Mouse (Mus musculus) forebrain, embryonic 11.5 days (tissue): Measurements from ENCODE around the gene Ipo4. TPM values are rescaled to one million over a fixed set of nuclear protein-coding genes. Genes with fewer than 3 reads are reported as not detected.
A peak's percentile ranks its signal among the peaks of the same experiment; 100 is the strongest.

Experiments
- ATAC-seq: fragments of 200-750 bp; cut with Nextera tagmentation; replicated peaks from 2 replicates; pipeline ENCODE4 v1.8.0; 2017; ENCODE audit warnings: moderate TSS enrichment; ENCODE audit not compliant: low FRiP score
- DNase-seq: peaks from one replicate; pipeline ENCODE4 v3.0.0-alpha.2; 2017; ENCODE audit warnings: low spot score
- H3K27ac ChIP-seq: fragments of 300-500 bp; sonication (generic); 2 replicates; pipeline ENCODE4 v1.5.1; 2014; ENCODE audit warnings: low read depth, low read length
- H3K27me3 ChIP-seq: fragments of 300-500 bp; sonication (generic); 2 replicates; pipeline ENCODE4 v1.6.1; 2014; ENCODE audit warnings: mild to moderate bottlenecking, low read length, mixed read lengths; ENCODE audit not compliant: control insufficient read depth, insufficient read depth
- H3K36me3 ChIP-seq: fragments of 300-500 bp; sonication (generic); 2 replicates; pipeline ENCODE4 v1.6.1; 2014; ENCODE audit warnings: mild to moderate bottlenecking, low read length, moderate library complexity, mixed read lengths; ENCODE audit not compliant: control insufficient read depth, insufficient read depth
- H3K4me1 ChIP-seq: fragments of 300-500 bp; sonication (generic); replicated peaks from 2 replicates; pipeline ENCODE4 v1.6.1; 2014; ENCODE audit warnings: low read length, mixed read lengths; ENCODE audit not compliant: control insufficient read depth, insufficient read depth
- H3K4me2 ChIP-seq: fragments of 300-500 bp; sonication (generic); 2 replicates; pipeline ENCODE4 v1.6.1; 2014; ENCODE audit warnings: low read depth, mild to moderate bottlenecking, low read length, moderate library complexity, mixed read lengths; ENCODE audit not compliant: severe bottlenecking
- H3K4me3 ChIP-seq: fragments of 300-500 bp; sonication (generic); 2 replicates; pipeline ENCODE4 v1.5.1; 2014; ENCODE audit warnings: low read depth, low read length
- H3K9ac ChIP-seq: fragments of 300-500 bp; sonication (generic); 2 replicates; pipeline ENCODE4 v1.6.1; 2014; ENCODE audit warnings: low read length
- H3K9me3 ChIP-seq: fragments of 300-500 bp; sonication (generic); 2 replicates; pipeline ENCODE4 v1.6.1; 2016; ENCODE audit warnings: low read length, mixed read lengths; ENCODE audit not compliant: control insufficient read depth
- WGBS: fragments of 180-500 bp; shearing (Covaris S2); extraction: QIAGEN DNeasy Blood & Tissue Kit; methylation state at CpG from one replicate; pipeline ENCODE4 v1.1.7; 2014; 5-methylcytosine and 5-hydroxymethylcytosine counted together
- polyA plus RNA-seq: library from polyadenylated mRNA; unstranded; fragments of >200 nt; fragmentation: Nextera tagmentation; extraction: Ambion mirVana; gene quantifications from 2 replicates; pipeline ENCODE4 v1.2.1, GENCODE M21; 2014

The Ipo4 gene
- polyA plus RNA-seq, 1 experiment from 2014 or later = 77.2 TPM

DNA sequence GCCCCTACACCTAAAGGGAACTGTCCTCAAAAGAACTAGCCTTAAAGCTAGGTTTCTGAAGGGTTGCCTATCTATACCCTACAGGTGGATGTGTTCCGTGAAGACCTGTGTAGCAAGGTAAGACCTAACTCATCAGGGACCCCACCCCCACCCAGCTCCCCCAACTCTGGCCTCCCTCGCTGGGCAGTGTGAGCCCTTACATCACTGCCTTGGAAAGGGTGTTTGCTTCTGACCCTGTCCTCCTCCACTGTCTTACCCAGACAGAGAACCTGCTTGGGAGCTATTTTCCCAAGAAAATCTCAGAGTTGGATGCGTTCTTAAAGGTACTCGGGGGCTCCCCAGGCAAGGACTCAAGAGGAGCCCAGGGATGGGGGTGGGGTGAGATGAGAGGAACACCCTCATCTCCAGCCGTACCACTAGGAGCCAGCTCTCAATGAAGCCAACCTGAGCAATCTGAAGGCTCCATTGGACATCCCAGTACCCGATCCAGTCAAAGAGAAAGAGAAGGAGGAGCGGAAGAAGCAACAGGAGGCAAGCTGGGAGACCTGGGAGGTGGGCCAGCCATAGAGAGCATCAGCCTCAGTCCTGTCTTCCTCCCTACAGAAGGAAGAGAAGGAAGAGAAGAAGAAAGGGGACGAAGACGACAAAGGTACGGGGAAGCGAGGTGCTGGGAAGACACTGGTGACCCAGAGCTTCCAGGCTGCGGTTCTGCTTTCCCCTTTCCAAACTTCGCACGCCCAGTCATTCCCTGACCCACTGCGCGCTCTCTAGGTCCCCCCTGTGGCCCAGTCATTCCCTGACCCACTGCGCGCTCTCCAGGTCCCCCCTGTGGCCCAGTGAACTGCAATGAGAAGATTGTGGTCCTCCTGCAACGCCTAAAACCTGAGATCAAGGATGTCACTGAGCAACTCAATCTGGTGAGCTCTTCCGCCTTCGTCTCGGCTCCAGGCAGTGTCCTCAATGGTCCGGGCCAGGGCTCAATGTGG, 56.0 kb downstream of the Ipo4 start:
- Histone ChIP-seq H3K27me3 (no peaks in the 10 kb centered on the region; the same call in 1 of the 2 replicates), H3K4me1 (peaks cover 2% of the 10 kb centered on the region; the same call in 1 of the 2 replicates), H3K36me3 (no peaks in the 10 kb centered on the region; the same call in 1 of the 2 replicates), H3K9me3 (no peaks in the 10 kb centered on the region), H3K9ac (no peak overlapping the region), H3K4me3 (no peak overlapping the region), H3K27ac (no peak overlapping the region), H3K4me2 (no peak overlapping the region)
- WGBS = 82% methylated on average over 23 of the region's 23 CpGs
- DNase-seq = no peak
- ATAC-seq = no peak

DNA sequence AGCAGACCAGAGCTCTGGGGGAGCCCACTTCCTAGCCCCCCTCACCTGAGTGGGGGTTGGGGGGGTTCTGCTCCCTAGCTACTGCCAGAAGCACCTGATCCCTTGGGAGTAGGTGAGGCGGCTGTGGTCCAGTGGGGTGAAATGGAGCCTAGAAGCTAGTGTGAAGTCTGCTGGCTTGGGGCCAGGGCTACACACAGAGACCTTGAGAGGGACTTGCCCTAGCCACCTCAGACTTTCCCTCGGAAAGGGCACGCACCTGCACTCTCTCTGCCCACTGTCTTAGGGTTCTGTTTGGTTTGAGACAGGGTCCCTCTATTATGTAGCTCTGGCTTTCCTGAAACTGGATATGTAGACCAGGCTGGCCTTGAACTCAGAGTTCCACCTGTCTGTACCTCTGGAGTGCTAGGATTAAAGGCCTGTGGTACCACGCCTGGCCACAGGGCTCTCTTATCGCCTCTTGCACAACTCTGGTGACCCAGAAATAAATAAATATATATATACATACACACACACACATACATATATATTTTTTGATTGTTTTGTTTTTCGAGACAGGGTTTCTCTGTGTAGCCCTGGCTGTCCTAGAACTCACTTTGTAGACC, 57.0 kb downstream of the Ipo4 start:
- ATAC-seq (peak; percentile 14; the same call in 1 of the 2 replicates), DNase-seq (no peak)
- 39% methylated on average over 6 of the region's 6 CpGs for WGBS

GRCm38 (mm10) chr14:55577871-55578667, 57.7 kb downstream of the Ipo4 start, which contains the start of gene Psme1:
Gene Psme1, plus strand, starts transcription at chr14:55578123.
- H3K4me1 ChIP-seq = no peaks in the 10 kb centered on the region
- no peaks in the 10 kb centered on the region; the same call in 1 of the 2 replicates for H3K36me3 ChIP-seq
- peak within 1 kb of the TSS; percentile 85 for H3K4me2 ChIP-seq
- peak within 1 kb of the TSS; percentile 89 for H3K9ac ChIP-seq
- peak; percentile 88 for DNase-seq
- H3K27ac ChIP-seq = peak within 1 kb of the TSS; percentile 51
- peak; percentile 89 for ATAC-seq
- no peaks in the 10 kb centered on the region for H3K9me3 ChIP-seq
- under 1% methylated on average over 30 of the region's 32 CpGs for WGBS
- no peaks in the 10 kb centered on the region for H3K27me3 ChIP-seq
- peak within 1 kb of the TSS; percentile 59 for H3K4me3 ChIP-seq

More for the DNA sequence above, 57.0 kb downstream of the Ipo4 start:
- Histone ChIP-seq H3K27ac (peak overlapping the region; percentile 51; the same call in 1 of the 2 replicates), H3K4me1 (no peaks in the 10 kb centered on the region), H3K27me3 (no peaks in the 10 kb centered on the region), H3K9me3 (no peaks in the 10 kb centered on the region), H3K36me3 (no peaks in the 10 kb centered on the region; the same call in 1 of the 2 replicates), H3K4me3 (peak overlapping the region; percentile 59), H3K4me2 (peak overlapping the region; percentile 85), H3K9ac (peak overlapping the region; percentile 89)

GRCm38 (mm10) chr14:55576376-55576775, 59.4 kb downstream of the Ipo4 start:
- H3K9me3 ChIP-seq = no peaks in the 10 kb centered on the region
- H3K9ac ChIP-seq = no peak overlapping the region
- 78% methylated on average over 16 of the region's 16 CpGs for WGBS
- no peak overlapping the region for H3K4me3 ChIP-seq
- DNase-seq = no peak
- no peak overlapping the region for H3K4me2 ChIP-seq
- no peaks in the 10 kb centered on the region for H3K4me1 ChIP-seq
- no peak overlapping the region for H3K27ac ChIP-seq
- no peaks in the 10 kb centered on the region for H3K27me3 ChIP-seq
- no peaks in the 10 kb centered on the region; the same call in 1 of the 2 replicates for H3K36me3 ChIP-seq
- ATAC-seq = no peak

GRCm38 (mm10) chr14:55575711-55576110, 60.0 kb downstream of the Ipo4 start:
- 77% methylated on average over 13 of the region's 13 CpGs for WGBS
- Histone ChIP-seq H3K27ac (no peak overlapping the region), H3K4me2 (no peak overlapping the region), H3K9ac (no peak overlapping the region), H3K4me1 (no peaks in the 10 kb centered on the region), H3K4me3 (no peak overlapping the region), H3K27me3 (no peaks in the 10 kb centered on the region), H3K36me3 (no peaks in the 10 kb centered on the region; the same call in 1 of the 2 replicates), H3K9me3 (no peaks in the 10 kb centered on the region)
- ATAC-seq = no peak
- DNase-seq = no peak

Other genes starting within 250 kb of the Ipo4 start
- gene Dhrs4, start 157.2 kb downstream of the Ipo4 start, polyA plus RNA-seq = 30.2 and 36.5 TPM in 2 replicates
- 13.3 and 14.6 TPM in 2 replicates for gene Carmil3, start 145.3 kb downstream of the Ipo4 start, polyA plus RNA-seq
- 0.21 and 0.28 TPM in 2 replicates for gene Cpne6, start 125.5 kb downstream of the Ipo4 start, polyA plus RNA-seq
- not detected in 2 replicates for gene Nrl, start 111.0 kb downstream of the Ipo4 start, polyA plus RNA-seq
- gene Pck2, start 95.7 kb downstream of the Ipo4 start, polyA plus RNA-seq = 16.2 and 17.8 TPM in 2 replicates
- 74.2 and 74.6 TPM in 2 replicates for gene Dcaf11, start 76.0 kb downstream of the Ipo4 start, polyA plus RNA-seq
- 0.71 TPM in 1 of 2 replicates, not detected in the other for gene A730061H03Rik, start 75.6 kb downstream of the Ipo4 start, polyA plus RNA-seq
- gene Fitm1, start 60.3 kb downstream of the Ipo4 start, polyA plus RNA-seq = not detected in 2 replicates
- 100 and 105 TPM in 2 replicates for gene Psme1, start 57.8 kb downstream of the Ipo4 start, polyA plus RNA-seq
- 3.4 and 4.7 TPM in 2 replicates for gene Emc9, start 50.7 kb downstream of the Ipo4 start, polyA plus RNA-seq
- gene Psme2, start 44.8 kb downstream of the Ipo4 start, polyA plus RNA-seq = 178 and 187 TPM in 2 replicates
- 13.7 and 18.1 TPM in 2 replicates for gene Rnf31, start 44.2 kb downstream of the Ipo4 start, polyA plus RNA-seq
- 6.5 and 8.6 TPM in 2 replicates for gene Irf9, start 32.4 kb downstream of the Ipo4 start, polyA plus RNA-seq
- gene Rec8, start 17.9 kb downstream of the Ipo4 start, polyA plus RNA-seq = 4.8 and 5.5 TPM in 2 replicates
- 3.4 and 4.0 TPM in 2 replicates for gene Gm49378, start 1.9 kb upstream of the Ipo4 start, polyA plus RNA-seq
- 77.1 and 78.4 TPM in 2 replicates for gene Tm9sf1, start 7.8 kb upstream of the Ipo4 start, polyA plus RNA-seq
- 0.76 and 0.99 TPM in 2 replicates for gene Tssk4, start 14.2 kb upstream of the Ipo4 start, polyA plus RNA-seq
- gene Mdp1, start 24.6 kb upstream of the Ipo4 start, polyA plus RNA-seq = 61.9 and 62.3 TPM in 2 replicates
- 59.7 and 62.5 TPM in 2 replicates for gene Gmpr2, start 36.0 kb upstream of the Ipo4 start, polyA plus RNA-seq
- 583 and 616 TPM in 2 replicates for gene Nedd8, start 36.2 kb upstream of the Ipo4 start, polyA plus RNA-seq
- gene Tinf2, start 45.9 kb upstream of the Ipo4 start, polyA plus RNA-seq = 73.8 and 74.8 TPM in 2 replicates
- gene Tgm1, start 78.0 kb upstream of the Ipo4 start, polyA plus RNA-seq = 0.21 and 1.4 TPM in 2 replicates
- gene Rabggta, start 86.3 kb upstream of the Ipo4 start, polyA plus RNA-seq = 23.4 and 27.1 TPM in 2 replicates
- 63.6 and 76.7 TPM in 2 replicates for gene Dhrs1, start 109.7 kb upstream of the Ipo4 start, polyA plus RNA-seq
- gene Nop9, start 109.7 kb upstream of the Ipo4 start, polyA plus RNA-seq = 54.2 and 57.4 TPM in 2 replicates
- gene Cideb, start 122.5 kb upstream of the Ipo4 start, polyA plus RNA-seq = not detected in 2 replicates
- gene Ltb4r2, start 125.5 kb upstream of the Ipo4 start, polyA plus RNA-seq = 0.32 and 0.43 TPM in 2 replicates
- 0.45 TPM in 1 of 2 replicates, not detected in the other for gene Ltb4r1, start 130.0 kb upstream of the Ipo4 start, polyA plus RNA-seq
- 6.1 and 7.2 TPM in 2 replicates for gene Adcy4, start 148.1 kb upstream of the Ipo4 start, polyA plus RNA-seq
- 6.6 and 9.7 TPM in 2 replicates for gene Ripk3, start 152.9 kb upstream of the Ipo4 start, polyA plus RNA-seq
- 30.8 and 32.7 TPM in 2 replicates for gene Nfatc4, start 187.2 kb upstream of the Ipo4 start, polyA plus RNA-seq
- 20.2 and 20.3 TPM in 2 replicates for gene Nynrin, start 218.1 kb upstream of the Ipo4 start, polyA plus RNA-seq
- 0.37 TPM in 1 of 2 replicates, not detected in the other for gene Cbln3, start 248.4 kb upstream of the Ipo4 start, polyA plus RNA-seq
- gene Khnyn, start 249.0 kb upstream of the Ipo4 start, polyA plus RNA-seq = 13.6 and 14.9 TPM in 2 replicates